Mouse (Mus musculus): ENCODE measurements around the gene Txndc5.

The Txndc5 gene

GRCm38 (mm10) chr13:38451446-38451845 is 77.2 kb downstream of the Txndc5 start:
- DNase-seq (ENCODE audit: low spot score): no peak

All from ovary, postnatal 10 days (tissue).